In genomic region chr6:36903821-36904220, GRCm38 (mm10) we compare ENCODE assay signal across 7 mouse cellular contexts.
DNase-seq lines count a peak whose midpoint lies in the region; ATAC-seq and TF ChIP-seq lines count a peak whose summit lies in the region.

No protein-coding gene starts in this region.

- no peaks in the 10 kb centered on the region for H3K27me3 ChIP-seq in liver, postnatal 0 days (ENCODE audit: insufficient read depth, low read length)
- no peaks in the 10 kb centered on the region for H3K27me3 ChIP-seq in forebrain, embryonic 16.5 days (replicated peaks; ENCODE audit: control insufficient read depth, insufficient read depth, low read length)
- H3K27me3 ChIP-seq in kidney, postnatal 0 days (ENCODE audit: insufficient read depth, low read length), result no peaks in the 10 kb centered on the region
- H3K27me3 ChIP-seq in midbrain, embryonic 14.5 days (ENCODE audit: control insufficient read depth, insufficient read depth, low read length), result no peaks in the 10 kb centered on the region

- TF ChIP-seq CTCF in liver, postnatal 0 days (IDR thresholded peaks at IDR 0.05; ENCODE audit: low read depth), result peak; percentile 53
- TF ChIP-seq CTCF in kidney, postnatal 0 days (IDR thresholded peaks at IDR 0.05; ENCODE audit: low read depth), result peak; percentile 85

- no peaks in the 10 kb centered on the region for H3K4me1 ChIP-seq in liver, postnatal 0 days (ENCODE audit: insufficient read depth)
- peaks cover 10% of the 10 kb centered on the region for H3K4me1 ChIP-seq in forebrain, embryonic 16.5 days (replicated peaks; ENCODE audit: control insufficient read depth, insufficient read depth, low read length)
- H3K4me1 ChIP-seq in kidney, postnatal 0 days (replicated peaks; ENCODE audit: insufficient read depth, low read length), result no peaks in the 10 kb centered on the region
- peaks cover 8% of the 10 kb centered on the region for H3K4me1 ChIP-seq in midbrain, embryonic 14.5 days (ENCODE audit: control insufficient read depth, insufficient read depth, low read length)

- no peak overlapping the region for H3K4me2 ChIP-seq in liver, postnatal 0 days (ENCODE audit: low read depth, low read length)
- H3K4me2 ChIP-seq in forebrain, embryonic 16.5 days (ENCODE audit: low read length), result no peak overlapping the region
- no peak overlapping the region for H3K4me2 ChIP-seq in kidney, postnatal 0 days (ENCODE audit: low read length)
- H3K4me2 ChIP-seq in midbrain, embryonic 14.5 days (ENCODE audit: low read length), result no peak overlapping the region

- no peaks in the 10 kb centered on the region for H3K9me3 ChIP-seq in liver, postnatal 0 days (ENCODE audit: low read length)
- H3K9me3 ChIP-seq in forebrain, embryonic 16.5 days (ENCODE audit: control insufficient read depth, low read length), result no peaks in the 10 kb centered on the region
- H3K9me3 ChIP-seq in kidney, postnatal 0 days (replicated peaks; ENCODE audit: low read length), result no peaks in the 10 kb centered on the region
- H3K9me3 ChIP-seq in midbrain, embryonic 14.5 days (ENCODE audit: control insufficient read depth, low read length), result no peaks in the 10 kb centered on the region

- WGBS in liver, postnatal 0 days (ENCODE audit: insufficient replicate concordance), result 31% methylated on average over 5 of the region's 5 CpGs
- WGBS in forebrain, embryonic 16.5 days, result 16% methylated on average over 5 of the region's 5 CpGs
- WGBS in kidney, postnatal 0 days, result 32% methylated on average over 5 of the region's 5 CpGs
- 12% methylated on average over 5 of the region's 5 CpGs for WGBS in midbrain, embryonic 14.5 days

- ATAC-seq in liver, postnatal 0 days, result no peak
- ATAC-seq in forebrain, embryonic 16.5 days, result peak; percentile 73
- no peak for ATAC-seq in kidney, postnatal 0 days (replicated peaks; ENCODE audit: low FRiP score, low read depth)
- ATAC-seq in midbrain, embryonic 14.5 days (ENCODE audit: low FRiP score, low TSS enrichment), result peak; percentile 55; the same call in 1 of the 2 replicates

- no peak for TF ChIP-seq EP300 in liver, postnatal 0 days (IDR thresholded peaks at IDR 0.05; ENCODE audit: low read depth)

- no peaks in the 10 kb centered on the region for H3K36me3 ChIP-seq in liver, postnatal 0 days (replicated peaks; ENCODE audit: insufficient read depth, low read length)
- no peaks in the 10 kb centered on the region for H3K36me3 ChIP-seq in forebrain, embryonic 16.5 days (ENCODE audit: control insufficient read depth, insufficient read depth)
- no peaks in the 10 kb centered on the region for H3K36me3 ChIP-seq in kidney, postnatal 0 days (ENCODE audit: insufficient read depth, low read length)
- H3K36me3 ChIP-seq in midbrain, embryonic 14.5 days (ENCODE audit: control insufficient read depth, insufficient read depth, low read length), result no peaks in the 10 kb centered on the region

- H3K9ac ChIP-seq in liver, postnatal 0 days (replicated peaks), result no peak overlapping the region
- H3K9ac ChIP-seq in forebrain, embryonic 16.5 days (replicated peaks; ENCODE audit: low read depth, low read length), result no peak overlapping the region
- no peak overlapping the region for H3K9ac ChIP-seq in kidney, postnatal 0 days (ENCODE audit: low read depth, low read length)
- no peak overlapping the region for H3K9ac ChIP-seq in midbrain, embryonic 14.5 days (replicated peaks; ENCODE audit: low read length)

- DNase-seq in liver, postnatal 0 days, result no peak
- DNase-seq in liver, result no peak
- DNase-seq in brain, embryonic 18.5 days (ENCODE audit: low read depth, low spot score), result peak; percentile 57
- DNase-seq in kidney, postnatal 0 days (ENCODE audit: low spot score), result peak; percentile 88
- DNase-seq in midbrain, embryonic 14.5 days, result peak; percentile 86
- no peak for DNase-seq in thymus, postnatal 0 days (ENCODE audit: low spot score)

- H3K4me3 ChIP-seq in liver, postnatal 0 days (ENCODE audit: low read depth, low read length), result no peak overlapping the region
- no peak overlapping the region for H3K4me3 ChIP-seq in forebrain, embryonic 16.5 days (replicated peaks; ENCODE audit: low read length)
- no peak overlapping the region for H3K4me3 ChIP-seq in kidney, postnatal 0 days (replicated peaks; ENCODE audit: low read depth, low read length)
- no peak overlapping the region for H3K4me3 ChIP-seq in midbrain, embryonic 14.5 days (replicated peaks; ENCODE audit: low read depth, low read length)

- H3K27ac ChIP-seq in liver, postnatal 0 days (ENCODE audit: low read depth), result no peak overlapping the region
- peak overlapping the region; percentile 51; the same call in 1 of the 2 replicates for H3K27ac ChIP-seq in forebrain, embryonic 16.5 days (ENCODE audit: low read length)
- no peak overlapping the region for H3K27ac ChIP-seq in kidney, postnatal 0 days
- peak overlapping the region; percentile 60; the same call in 1 of the 2 replicates for H3K27ac ChIP-seq in midbrain, embryonic 14.5 days (replicated peaks; ENCODE audit: low read depth, low read length)

Comparison
In these comparisons a context has a peak if more than half of its experiments do, and no peak if none do; other contexts are left out.
1. ATAC-seq: peak in forebrain, embryonic 16.5 days (single experiment) and midbrain, embryonic 14.5 days (single experiment); none in liver, postnatal 0 days (single experiment) and kidney, postnatal 0 days (single experiment).
2. DNase-seq: peak in brain, embryonic 18.5 days (single experiment), kidney, postnatal 0 days (single experiment) and midbrain, embryonic 14.5 days (single experiment); none in liver, postnatal 0 days (single experiment), liver (single experiment) and thymus, postnatal 0 days (single experiment).
3. H3K27ac ChIP-seq: peak in forebrain, embryonic 16.5 days (single experiment) and midbrain, embryonic 14.5 days (single experiment); none in liver, postnatal 0 days (single experiment) and kidney, postnatal 0 days (single experiment).